Mouse (Mus musculus): ENCODE results near the gene Ccdc32. TPM values are rescaled to one million over a fixed set of nuclear protein-coding genes. Genes with fewer than 3 reads are reported as not detected.

Gene Ccdc32
- total RNA-seq, 2 experiments from 2014 or later = 10.0 to 13.0 TPM

DNA sequence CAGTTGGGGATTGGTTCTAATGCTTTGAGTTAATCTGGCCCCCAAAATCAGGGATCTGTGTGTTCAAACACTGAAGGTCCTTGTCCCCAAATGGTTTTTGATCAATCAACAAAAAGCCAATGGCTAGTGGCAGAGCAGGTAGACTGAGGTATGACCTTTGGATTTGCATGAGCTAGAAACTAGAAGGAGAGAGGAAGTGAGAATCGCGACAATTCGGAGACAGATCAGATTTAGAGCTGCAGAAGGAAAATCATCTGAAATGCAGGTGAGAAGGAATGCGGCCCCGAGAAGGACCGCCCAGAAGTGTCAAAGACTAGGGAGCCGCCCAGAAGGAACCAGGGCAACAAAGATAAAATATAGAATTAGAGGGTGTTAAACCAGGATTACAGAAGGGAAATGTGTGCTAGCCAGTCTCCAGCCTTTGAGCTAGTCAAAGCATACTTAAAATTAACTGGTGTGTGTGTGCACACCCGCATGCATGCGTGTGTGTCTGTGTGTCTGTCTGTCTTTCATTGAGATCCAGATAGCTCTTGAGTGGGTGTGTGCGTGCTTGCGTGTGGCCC, 59.5 kb downstream of the Ccdc32 start:
- intact Hi-C loops (cut with DNase I) = loop anchor here (5.0 to 10.0 kb wide), 2 partner anchors 202 to 335 kb away; no protein-coding TSS in a partner anchor
- DNase-seq (ENCODE audit: low spot score) = no peak

Other genes starting within 250 kb of the Ccdc32 start
- under 1 TPM in 1 of 2 experiments, not detected in 1; 0.03 TPM for gene Disp2, start 249.7 kb downstream of the Ccdc32 start, total RNA-seq (2021)
- gene Knstrn, start 215.4 kb downstream of the Ccdc32 start, total RNA-seq (2021) = 1 to 10 TPM; 1.4 to 1.6 TPM
- gene Ivd, start 167.4 kb downstream of the Ccdc32 start, total RNA-seq (2021) = 100 to 1,000 TPM; 297 to 304 TPM
- gene Bahd1, start 129.0 kb downstream of the Ccdc32 start, total RNA-seq (2021) = 10 to 100 TPM; 14.7 to 18.2 TPM
- gene Chst14, start 102.9 kb downstream of the Ccdc32 start, total RNA-seq (2021) = 1 to 10 TPM; 9.3 to 9.8 TPM
- gene Rpusd2, start 5.4 kb upstream of the Ccdc32 start, total RNA-seq (2021) = 1 to 10 TPM; 4.2 to 4.8 TPM
- gene Knl1, start 17.7 kb upstream of the Ccdc32 start, total RNA-seq (2021) = under 1 TPM; 0.34 to 0.75 TPM
- gene Rad51, start 83.4 kb upstream of the Ccdc32 start, total RNA-seq (2021) = 1 to 10 TPM; 1.0 to 1.3 TPM
- gene Rmdn3, start 127.6 kb upstream of the Ccdc32 start, total RNA-seq (2021) = 10 to 100 TPM; 18.7 to 20.2 TPM
- gene Gchfr, start 138.4 kb upstream of the Ccdc32 start, total RNA-seq (2021) = 1 to 10 TPM; 4.4 to 6.0 TPM
- gene Gm14137, start 145.1 kb upstream of the Ccdc32 start, total RNA-seq (2021) = under 1 TPM in 1 of 2 experiments, not detected in 1; 0.08 TPM
- gene Zfyve19, start 179.2 kb upstream of the Ccdc32 start, total RNA-seq (2021) = 10 to 100 TPM; 11.8 to 13.8 TPM
- 1 to 10 TPM; 8.2 to 8.3 TPM for gene Dnajc17, start 179.4 kb upstream of the Ccdc32 start, total RNA-seq (2021)
- gene Ppp1r14d, start 200.5 kb upstream of the Ccdc32 start, total RNA-seq (2021) = not detected
- not detected for gene Spint1, start 208.0 kb upstream of the Ccdc32 start, total RNA-seq (2021)
- not detected for gene Rhov, start 241.9 kb upstream of the Ccdc32 start, total RNA-seq (2021)